Mouse (Mus musculus) midbrain, embryonic 10.5 days (tissue): ENCODE measurements at regions not wholly inside any gene's neighbourhood (a gene's known extent, or its start where the extent isn't known, plus 50 kb on each side); places are given as distances from the start of the nearest gene placed in this dataset.

Source experiments
- DNase-seq: peaks from one replicate; pipeline ENCODE4 v3.0.0-alpha.2; 2017; ENCODE audit warnings: low spot score
- H3K27ac ChIP-seq: fragments of 300-500 bp; sonication (generic); replicated peaks from 2 replicates; pipeline ENCODE4 v1.5.1; 2016; ENCODE audit warnings: mild to moderate bottlenecking
- H3K27me3 ChIP-seq: fragments of 300-500 bp; sonication (generic); 2 replicates; pipeline ENCODE4 v1.6.1; 2016; ENCODE audit warnings: low read depth, mild to moderate bottlenecking; ENCODE audit not compliant: poor library complexity, severe bottlenecking
- H3K36me3 ChIP-seq: fragments of 300-500 bp; sonication (generic); 2 replicates; pipeline ENCODE4 v1.6.1; 2016; ENCODE audit warnings: mild to moderate bottlenecking, moderate library complexity
- H3K4me1 ChIP-seq: fragments of 300-500 bp; sonication (generic); 2 replicates; pipeline ENCODE4 v1.6.1; 2016
- H3K4me3 ChIP-seq: fragments of 300-500 bp; sonication (generic); 2 replicates; pipeline ENCODE4 v1.5.1; 2016; ENCODE audit warnings: mild to moderate bottlenecking, moderate library complexity
- H3K9me3 ChIP-seq: fragments of 300-500 bp; sonication (generic); replicated peaks from 2 replicates; pipeline ENCODE4 v1.6.1; 2016; ENCODE audit warnings: mild to moderate bottlenecking
- WGBS: fragments of 180-500 bp; shearing (Covaris S2); methylation state at CpG from one replicate; pipeline ENCODE4 v1.1.7; 2016; 5-methylcytosine and 5-hydroxymethylcytosine counted together

DNA sequence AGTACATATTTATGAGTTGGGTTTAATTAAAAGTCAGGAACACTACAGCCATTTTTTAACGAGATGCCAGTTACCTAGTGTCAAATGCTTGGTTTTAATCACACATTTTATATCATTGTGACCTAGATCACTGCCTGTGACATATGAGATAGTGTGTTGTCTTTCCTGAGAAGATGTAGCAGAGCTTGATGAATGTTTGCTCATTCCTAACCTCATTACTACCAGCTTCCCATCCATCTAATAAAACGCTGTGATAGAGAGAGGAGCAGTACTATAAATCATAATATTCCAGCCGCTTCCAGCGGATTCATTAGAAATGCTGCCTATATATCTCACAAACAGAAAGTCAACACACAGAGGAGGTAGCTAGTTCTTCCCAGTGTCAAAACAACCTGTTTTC lies 163.6 kb downstream of the Aldoart1 start:
- H3K36me3 ChIP-seq, result no peaks in the 10 kb centered on the region
- H3K4me1 ChIP-seq, result no peaks in the 10 kb centered on the region
- no peak for DNase-seq
- WGBS, result 92% methylated on average over 4 of the region's 4 CpGs
- H3K4me3 ChIP-seq, result no peak overlapping the region
- H3K27ac ChIP-seq, result no peak overlapping the region
- no peaks in the 10 kb centered on the region for H3K27me3 ChIP-seq
- H3K9me3 ChIP-seq, result no peaks in the 10 kb centered on the region

DNA sequence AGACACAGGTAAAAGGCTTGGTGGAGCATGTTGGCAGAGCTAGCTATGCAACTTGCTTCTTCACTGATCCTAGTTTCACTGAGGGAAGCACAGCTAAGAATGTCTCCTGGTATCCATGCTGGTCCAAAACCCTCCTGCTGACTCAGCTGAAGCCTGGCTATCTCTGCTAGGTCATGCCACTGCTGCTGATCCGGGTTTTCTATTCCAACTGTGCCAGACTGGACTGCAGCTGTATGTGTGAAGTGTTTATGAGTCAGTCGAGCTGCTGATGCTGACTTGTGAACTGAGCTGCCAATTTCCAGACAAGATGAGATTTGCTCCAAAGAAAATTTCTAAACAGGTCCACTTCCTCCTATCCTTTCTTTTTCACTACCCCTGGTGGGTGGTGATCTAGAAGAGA lies 178.4 kb downstream of the Aldoart1 start:
- H3K9me3 ChIP-seq, result no peaks in the 10 kb centered on the region
- H3K4me3 ChIP-seq, result no peak overlapping the region
- no peak for DNase-seq
- no peaks in the 10 kb centered on the region for H3K27me3 ChIP-seq
- no peak overlapping the region for H3K27ac ChIP-seq
- H3K36me3 ChIP-seq, result no peaks in the 10 kb centered on the region
- H3K4me1 ChIP-seq, result no peaks in the 10 kb centered on the region
- WGBS, result 85% methylated on average over 2 of the region's 2 CpGs

DNA sequence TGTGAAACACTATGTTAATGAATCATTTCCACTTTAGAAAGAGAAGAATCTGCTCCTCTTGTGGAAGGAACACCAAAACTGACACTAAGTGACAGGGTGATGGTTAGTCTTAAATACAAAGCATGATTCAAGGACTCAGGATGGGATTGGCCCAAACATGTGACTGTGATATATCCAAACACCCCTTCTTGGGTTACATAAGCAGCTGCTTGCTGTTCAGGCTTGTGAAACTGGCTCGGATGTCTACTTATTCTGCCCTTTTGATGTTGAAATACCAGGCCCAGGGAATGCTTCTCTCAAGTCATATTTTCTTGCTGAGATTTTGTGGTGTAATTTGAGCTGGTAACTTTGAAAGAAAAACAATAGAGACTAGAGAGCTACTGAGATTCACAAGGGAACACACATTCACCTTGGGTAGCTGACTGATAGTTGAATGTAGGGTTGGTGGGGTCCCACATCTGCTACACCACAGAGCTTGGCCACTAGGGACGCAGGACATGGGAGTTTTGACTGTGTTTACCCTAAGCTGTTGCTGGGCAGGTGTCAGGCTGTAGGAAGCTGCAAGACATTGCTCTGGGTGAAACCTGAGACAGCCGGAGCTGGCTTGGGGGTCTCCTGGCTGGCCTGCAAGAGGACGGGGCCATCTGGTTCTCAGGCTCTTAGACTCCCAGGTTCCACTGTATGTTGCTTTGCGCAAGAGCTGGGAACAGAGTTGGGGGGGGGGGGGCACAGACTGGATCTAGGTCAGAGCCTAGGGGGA lies 180.6 kb downstream of the Aldoart1 start:
- Histone ChIP-seq H3K27ac (no peak overlapping the region), H3K4me3 (no peak overlapping the region), H3K4me1 (no peaks in the 10 kb centered on the region), H3K36me3 (no peaks in the 10 kb centered on the region), H3K27me3 (no peaks in the 10 kb centered on the region), H3K9me3 (no peaks in the 10 kb centered on the region)
- WGBS, result 78% methylated on average over 5 of the region's 5 CpGs
- no peak for DNase-seq

DNA sequence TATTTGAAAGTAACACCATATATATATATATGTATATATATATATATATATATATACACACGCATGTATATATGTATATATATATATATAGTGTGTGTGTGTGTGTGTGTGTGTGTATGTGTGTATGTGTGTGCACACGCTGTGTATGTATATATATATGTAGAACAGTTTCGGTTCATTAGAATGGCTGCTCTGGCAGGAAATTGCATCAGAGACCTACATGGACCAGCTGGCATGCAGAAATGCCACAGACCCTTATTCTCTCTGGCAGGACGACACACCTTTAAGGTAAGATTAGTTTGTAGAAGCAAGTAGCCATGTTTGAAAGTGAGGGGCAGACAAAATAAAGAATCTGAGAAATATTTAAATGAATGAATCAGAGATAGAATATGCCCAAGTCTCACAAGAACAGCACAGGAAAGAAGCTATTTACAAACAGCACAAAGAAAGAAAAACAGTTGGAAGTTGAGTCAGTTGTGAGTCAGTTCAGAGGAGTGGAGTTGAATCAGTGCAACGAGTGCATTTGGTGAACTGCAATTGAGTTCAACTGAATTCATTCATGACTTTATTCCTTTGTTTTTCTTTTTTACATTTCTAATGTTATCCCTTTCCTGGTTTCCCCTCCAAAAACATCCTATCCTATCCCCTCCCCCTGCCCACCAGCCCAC lies 182.5 kb downstream of the Aldoart1 start:
- Histone ChIP-seq H3K27me3 (no peaks in the 10 kb centered on the region), H3K4me1 (no peaks in the 10 kb centered on the region), H3K9me3 (no peaks in the 10 kb centered on the region), H3K36me3 (no peaks in the 10 kb centered on the region), H3K4me3 (no peak overlapping the region), H3K27ac (no peak overlapping the region)
- DNase-seq, result no peak
- 80% methylated on average over 5 of the region's 5 CpGs for WGBS

DNA sequence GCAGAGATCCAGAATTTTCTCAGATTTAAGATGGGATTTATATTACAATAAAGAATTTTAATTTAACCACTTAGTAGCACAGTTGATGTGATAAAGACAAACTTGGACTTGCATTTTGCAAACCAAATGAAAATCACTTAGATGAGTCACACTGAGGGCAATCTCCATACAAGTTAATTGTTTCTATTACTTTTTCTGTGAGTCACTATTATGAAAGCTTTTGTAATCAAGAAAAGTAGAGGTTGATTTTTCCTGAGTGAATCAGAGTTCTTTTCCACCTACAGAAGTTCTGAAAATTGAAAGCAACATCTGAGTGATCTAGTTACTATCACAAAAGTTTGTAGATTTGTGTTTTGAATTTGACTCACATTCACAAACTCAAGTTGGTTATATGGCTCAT lies 188.1 kb downstream of the Aldoart1 start:
- no peak for DNase-seq
- Histone ChIP-seq H3K27ac (no peak overlapping the region), H3K4me1 (no peaks in the 10 kb centered on the region), H3K36me3 (no peaks in the 10 kb centered on the region), H3K4me3 (no peak overlapping the region), H3K9me3 (no peaks in the 10 kb centered on the region), H3K27me3 (no peaks in the 10 kb centered on the region)

DNA sequence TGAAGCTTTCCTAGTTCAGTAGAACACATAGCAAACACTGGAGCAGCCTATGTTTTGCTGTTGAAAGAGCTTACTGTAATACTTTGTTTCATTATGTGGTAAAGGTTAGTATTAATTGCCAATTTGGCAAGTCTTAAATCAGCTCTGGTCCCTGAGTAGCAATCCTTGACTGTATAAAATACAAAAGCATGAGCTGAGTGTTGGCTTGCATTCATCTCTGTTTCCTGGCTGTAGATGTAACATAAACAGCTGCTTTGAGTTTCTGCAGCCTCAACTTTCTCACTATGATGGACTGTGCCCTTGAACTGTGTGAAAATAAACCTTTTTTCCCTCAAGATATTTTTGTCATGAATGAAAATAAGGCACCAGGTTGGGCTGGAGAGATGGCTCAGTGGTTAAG lies 190.0 kb downstream of the Aldoart1 start:
- H3K4me1 ChIP-seq, result no peaks in the 10 kb centered on the region
- H3K27me3 ChIP-seq, result no peaks in the 10 kb centered on the region
- DNase-seq, result no peak
- H3K9me3 ChIP-seq, result no peaks in the 10 kb centered on the region
- no peak overlapping the region for H3K27ac ChIP-seq
- H3K36me3 ChIP-seq, result no peaks in the 10 kb centered on the region
- no peak overlapping the region for H3K4me3 ChIP-seq

DNA sequence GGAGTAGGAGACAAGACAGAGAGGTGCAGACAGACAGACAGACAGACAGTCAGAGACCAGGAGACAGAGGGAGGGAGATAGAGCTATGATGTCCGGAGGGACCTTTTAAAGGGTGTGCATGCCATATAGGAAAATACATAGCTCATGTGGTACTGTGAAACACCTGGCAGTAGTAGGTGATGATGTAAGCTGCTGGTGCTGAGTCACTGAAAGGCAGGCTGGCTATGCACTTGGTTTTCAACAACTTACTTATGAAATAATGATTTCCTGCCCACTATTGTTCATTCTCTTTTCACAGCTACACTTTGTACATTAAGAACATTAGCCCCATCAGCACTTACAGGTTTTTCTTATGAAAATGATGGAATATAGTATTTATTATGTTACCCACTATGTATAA lies 196.2 kb downstream of the Aldoart1 start:
- 85% methylated on average over 1 of the region's 1 CpGs for WGBS
- no peaks in the 10 kb centered on the region for H3K36me3 ChIP-seq
- no peak overlapping the region for H3K27ac ChIP-seq
- no peak overlapping the region for H3K4me3 ChIP-seq
- no peaks in the 10 kb centered on the region for H3K9me3 ChIP-seq
- no peaks in the 10 kb centered on the region for H3K27me3 ChIP-seq
- no peak for DNase-seq
- H3K4me1 ChIP-seq, result no peaks in the 10 kb centered on the region

DNA sequence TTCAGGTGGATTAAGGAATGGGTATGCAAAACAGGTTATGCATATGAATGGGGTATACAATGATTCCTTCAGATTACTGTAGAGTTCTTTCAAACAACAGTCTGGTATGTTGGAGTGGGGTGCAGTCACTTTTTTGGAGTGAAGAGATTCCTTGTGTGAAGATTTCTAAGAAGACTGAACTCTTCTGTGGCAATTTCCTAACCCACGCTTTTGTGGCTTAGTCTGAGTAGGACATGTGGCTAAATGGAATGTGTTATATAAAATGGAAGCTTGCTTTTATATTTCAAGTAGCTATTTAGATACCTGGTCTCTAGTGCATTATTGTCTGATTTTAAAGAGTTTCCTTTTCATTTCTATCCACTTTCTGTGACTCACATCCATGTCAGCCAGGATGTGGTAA lies 205.3 kb downstream of the Aldoart1 start:
- Histone ChIP-seq H3K27me3 (no peaks in the 10 kb centered on the region), H3K4me1 (no peaks in the 10 kb centered on the region), H3K36me3 (no peaks in the 10 kb centered on the region), H3K4me3 (no peak overlapping the region), H3K9me3 (no peaks in the 10 kb centered on the region), H3K27ac (no peak overlapping the region)
- DNase-seq, result no peak
- 89% methylated on average over 1 of the region's 1 CpGs for WGBS

DNA sequence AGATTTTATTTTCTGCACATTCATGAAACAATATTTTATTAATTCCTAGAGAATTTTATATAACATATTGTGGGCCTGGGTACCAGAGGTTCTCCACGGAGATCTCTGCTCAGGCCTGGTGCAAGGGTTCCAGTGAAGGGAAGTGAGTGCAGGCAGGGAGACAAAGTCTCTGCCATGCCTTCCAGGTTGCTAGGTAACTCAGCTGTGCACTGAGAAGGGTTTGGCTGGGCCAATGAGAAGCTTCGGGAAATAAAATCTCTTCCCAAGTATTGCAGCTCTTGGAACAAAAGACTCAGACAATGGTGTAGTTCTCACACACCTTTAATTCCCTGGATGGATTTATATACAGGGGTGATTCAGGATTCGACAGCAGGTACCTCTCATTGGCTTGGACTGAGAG lies 223.0 kb downstream of the Aldoart1 start:
- Histone ChIP-seq H3K9me3 (no peaks in the 10 kb centered on the region), H3K4me1 (peaks cover 8% of the 10 kb centered on the region), H3K36me3 (no peaks in the 10 kb centered on the region), H3K4me3 (no peak overlapping the region), H3K27ac (no peak overlapping the region), H3K27me3 (peaks cover 5% of the 10 kb centered on the region; the same call in 1 of the 2 replicates)
- 33% methylated on average over 3 of the region's 3 CpGs for WGBS
- no peak for DNase-seq

DNA sequence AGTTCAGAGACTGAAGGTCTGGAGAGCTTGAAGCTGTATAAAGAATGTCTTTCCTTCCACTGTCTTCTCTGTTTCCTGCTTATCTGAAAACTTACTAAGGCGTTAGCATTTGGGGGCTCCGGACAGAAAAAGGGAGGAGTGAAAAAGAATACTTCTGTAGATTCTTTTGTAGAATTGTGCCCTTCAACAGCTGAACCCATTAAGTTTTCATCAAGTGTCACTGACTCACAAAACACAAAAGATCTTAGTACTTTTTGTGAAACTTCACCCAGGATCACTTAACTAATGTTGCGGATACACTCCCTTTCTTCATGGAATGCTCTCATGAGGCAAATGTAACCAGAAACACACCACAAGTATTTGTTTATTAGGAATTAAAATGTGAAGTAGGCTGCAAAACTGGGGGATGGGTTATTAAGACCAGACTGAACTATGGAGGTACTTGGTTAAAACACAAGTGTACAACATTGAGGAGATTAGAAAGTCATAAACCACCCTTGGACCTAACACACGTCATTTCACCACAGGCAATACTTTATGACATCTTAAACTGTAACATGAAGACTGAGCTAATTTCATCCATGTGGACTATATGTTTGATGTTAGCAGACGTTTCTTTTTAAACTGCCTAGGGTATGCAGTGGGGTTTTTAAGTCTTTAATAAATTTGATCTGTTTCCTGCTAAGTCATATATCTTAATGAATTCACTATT lies 225.1 kb downstream of the Aldoart1 start:
- 67% methylated on average over 5 of the region's 5 CpGs for WGBS
- Histone ChIP-seq H3K4me1 (peaks cover 8% of the 10 kb centered on the region), H3K36me3 (no peaks in the 10 kb centered on the region), H3K27me3 (peaks cover 5% of the 10 kb centered on the region; the same call in 1 of the 2 replicates), H3K4me3 (no peak overlapping the region), H3K27ac (no peak overlapping the region), H3K9me3 (no peaks in the 10 kb centered on the region)
- DNase-seq, result no peak

DNA sequence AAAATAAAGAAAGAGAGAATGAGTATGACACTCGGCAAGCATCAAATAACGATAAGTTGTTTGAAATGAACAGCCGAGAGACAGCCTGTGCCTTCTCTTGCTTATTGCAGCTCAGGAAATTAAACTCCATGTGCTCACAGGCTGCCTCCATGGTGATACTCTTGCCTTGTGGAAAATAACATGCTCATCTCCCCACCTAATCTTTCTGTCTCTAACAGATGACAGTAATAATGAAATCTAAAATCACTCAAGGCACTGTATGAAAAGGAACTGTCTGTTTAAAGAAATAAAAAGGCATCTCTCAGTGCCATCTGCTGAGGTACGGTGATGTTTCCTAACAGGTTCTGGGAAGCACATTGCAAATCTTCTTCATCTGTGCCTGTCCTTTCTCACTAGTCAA lies 247.3 kb downstream of the Aldoart1 start:
- no peak overlapping the region for H3K27ac ChIP-seq
- WGBS, result 91% methylated on average over 4 of the region's 4 CpGs
- no peak for DNase-seq

DNA sequence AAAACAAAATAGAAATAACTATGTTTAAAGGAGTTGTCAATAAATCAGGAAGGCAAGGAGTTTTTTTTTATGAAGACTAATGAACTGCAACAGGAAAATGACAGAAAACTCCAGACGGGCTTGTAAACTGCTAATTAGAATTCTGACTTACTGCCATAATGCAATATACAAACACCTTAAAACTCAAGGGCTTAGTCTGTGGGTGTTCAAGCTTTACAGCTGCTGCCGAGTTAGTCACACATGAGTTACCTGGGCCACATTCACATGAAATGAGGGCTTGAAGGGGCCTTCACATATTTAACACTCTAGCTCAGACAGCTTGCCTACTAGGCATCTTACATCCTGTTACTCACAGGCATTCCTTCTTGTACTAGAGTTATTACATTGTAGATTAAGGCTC lies 256.9 kb downstream of the Aldoart1 start:
- no peak for DNase-seq
- Histone ChIP-seq H3K27ac (no peak overlapping the region), H3K9me3 (no peaks in the 10 kb centered on the region), H3K36me3 (no peaks in the 10 kb centered on the region), H3K4me1 (no peaks in the 10 kb centered on the region), H3K4me3 (no peak overlapping the region), H3K27me3 (no peaks in the 10 kb centered on the region)
- WGBS, result 55% methylated on average over 2 of the region's 2 CpGs

More for the DNA sequence above, 247.3 kb downstream of the Aldoart1 start:
- no peaks in the 10 kb centered on the region for H3K4me1 ChIP-seq
- H3K4me3 ChIP-seq, result no peak overlapping the region
- no peaks in the 10 kb centered on the region for H3K27me3 ChIP-seq
- H3K9me3 ChIP-seq, result no peaks in the 10 kb centered on the region
- H3K36me3 ChIP-seq, result no peaks in the 10 kb centered on the region

DNA sequence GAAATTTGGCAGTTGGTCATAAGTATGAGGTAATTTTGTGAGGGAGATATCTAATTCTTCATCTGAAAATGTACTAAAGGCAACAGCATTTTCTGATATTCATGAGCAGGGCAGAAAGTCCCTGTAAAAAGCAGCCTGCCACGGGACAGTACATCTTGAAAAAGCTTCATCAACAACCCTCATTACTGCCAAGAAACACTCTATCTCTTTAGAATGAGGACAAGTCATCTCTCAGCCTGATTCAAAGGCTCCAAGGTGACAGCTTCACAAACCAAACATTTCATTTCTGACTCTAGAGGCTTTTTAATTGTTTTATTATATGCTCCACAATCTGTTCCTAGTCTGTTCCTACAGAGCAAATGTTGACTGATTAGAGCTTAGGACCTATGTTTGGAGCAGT lies 260.3 kb downstream of the Aldoart1 start:
- Histone ChIP-seq H3K9me3 (no peaks in the 10 kb centered on the region), H3K36me3 (no peaks in the 10 kb centered on the region), H3K4me1 (no peaks in the 10 kb centered on the region), H3K4me3 (no peak overlapping the region), H3K27ac (no peak overlapping the region), H3K27me3 (no peaks in the 10 kb centered on the region)
- WGBS, result 71% methylated on average over 1 of the region's 1 CpGs
- no peak for DNase-seq
